Mouse (Mus musculus): ENCODE measurements around the gene Hagh.

The Hagh gene

DNA sequence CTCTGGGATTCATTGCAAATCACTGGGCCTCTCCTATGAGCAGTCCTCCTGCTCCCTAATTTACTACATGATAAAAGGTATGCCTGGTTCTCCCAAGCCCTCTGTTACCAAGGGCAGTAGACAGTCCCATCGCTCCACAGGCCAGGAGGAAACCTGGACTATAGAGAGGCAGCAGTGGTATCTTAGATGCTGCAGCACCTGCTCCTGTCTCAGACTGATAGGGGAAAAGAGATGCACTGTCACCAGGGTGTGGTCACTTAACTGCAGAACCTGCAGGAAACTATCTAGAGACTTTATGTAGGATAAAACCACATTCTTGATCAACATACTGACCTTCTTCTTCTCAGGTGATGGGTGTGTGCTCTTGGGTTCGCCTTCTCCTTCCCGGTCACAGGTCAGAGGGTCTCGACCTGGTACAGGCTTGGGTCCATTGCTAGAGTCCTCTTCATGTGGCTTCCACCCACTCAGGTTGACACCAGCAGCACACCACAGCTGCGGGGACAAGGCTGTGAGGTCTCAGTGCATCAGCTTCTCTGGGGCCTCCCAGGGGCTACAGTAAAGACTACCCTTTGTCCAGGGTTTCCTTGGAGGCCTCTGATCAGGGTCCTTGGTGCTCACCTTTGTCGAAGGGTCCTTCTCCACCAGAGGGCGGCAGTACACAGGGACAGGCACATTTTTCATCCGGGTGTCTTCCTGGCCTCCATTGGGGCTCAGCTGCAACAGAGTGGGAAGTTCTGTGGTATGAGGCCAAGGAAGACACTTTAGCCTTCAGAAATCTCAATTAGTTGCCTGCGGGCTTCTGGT is 62.9 kb downstream of the Hagh start:
- ATAC-seq (ENCODE audit: low TSS enrichment): no peak

- ATAC-seq (ENCODE audit: low TSS enrichment): peak; percentile 49
These were observed 63.8 kb downstream of the Hagh start for GRCm38 (mm10) chr17:24903767-24904166.

GRCm38 (mm10) chr17:24907591-24907990 is 67.6 kb downstream of the Hagh start:
- no peak for ATAC-seq (ENCODE audit: low TSS enrichment)

DNA sequence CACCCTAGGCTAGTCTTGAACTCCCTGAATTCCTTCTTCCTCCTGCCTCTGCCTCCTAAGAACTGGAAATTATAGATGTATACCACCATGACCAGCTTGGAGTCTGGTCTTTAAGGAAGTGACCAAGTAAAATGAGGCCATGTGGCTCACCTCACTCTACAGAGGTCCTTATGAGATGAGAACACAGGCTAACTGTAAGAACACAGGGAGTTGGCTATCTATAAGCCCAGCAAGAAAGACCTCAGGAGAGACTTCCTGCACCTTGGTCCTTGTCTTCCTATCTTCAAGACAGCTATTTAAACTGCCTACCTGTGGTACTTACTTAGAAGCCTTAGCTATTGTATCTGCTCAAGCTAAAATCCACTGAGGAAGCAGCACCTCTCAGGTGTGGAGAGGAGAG is 74.0 kb downstream of the Hagh start:
- ATAC-seq (ENCODE audit: low TSS enrichment): no peak
